Mouse (Mus musculus): ENCODE data around the gene Fmo6. TPM values are rescaled to one million over a fixed set of nuclear protein-coding genes. Genes with fewer than 3 reads are reported as not detected.

Fmo6 gene
- not detected for total RNA-seq (2023)

GRCm38 (mm10) chr1:162937415-162937814 lies at the start of gene Fmo6:
Gene Fmo6 (minus strand): TSS chr1:162937515.

GRCm38 (mm10) chr1:162984428-162984827 lies 47.1 kb upstream of the Fmo6 start, which contains the start of gene Fmo3:
Gene Fmo3 (minus strand): TSS chr1:162984528.

GRCm38 (mm10) chr1:162897838-162898811 lies 39.2 kb downstream of the Fmo6 start, which contains the start of gene Fmo2:
Gene Fmo2 (minus strand): TSS chr1:162898726.

Other genes with a start within 250 kb of the Fmo6 start
- gene Prrc2c, start 197.0 kb downstream of the Fmo6 start, total RNA-seq (2023) = 595 TPM
- gene Fmo4, start 123.5 kb downstream of the Fmo6 start, total RNA-seq (2023) = not detected
- 0.38 TPM for gene Fmo1, start 70.9 kb downstream of the Fmo6 start, total RNA-seq (2023)
- 0.50 TPM for gene Fmo2, start 38.8 kb downstream of the Fmo6 start, total RNA-seq (2023)
- gene Fmo3, start 47.0 kb upstream of the Fmo6 start, total RNA-seq (2023) = not detected
- gene Mroh9, start 148.2 kb upstream of the Fmo6 start, total RNA-seq (2023) = not detected

All from CD4-positive naive resting alpha-beta T cell, adult 57 days (primary cell).